Mouse (Mus musculus): ENCODE measurements around the gene Cplx2. TPM values are rescaled to one million over a fixed set of nuclear protein-coding genes. Genes with fewer than 3 reads are reported as not detected.

Cplx2 gene
- polyA plus RNA-seq, 1 experiment from 2014 or later: 3.2 TPM

DNA sequence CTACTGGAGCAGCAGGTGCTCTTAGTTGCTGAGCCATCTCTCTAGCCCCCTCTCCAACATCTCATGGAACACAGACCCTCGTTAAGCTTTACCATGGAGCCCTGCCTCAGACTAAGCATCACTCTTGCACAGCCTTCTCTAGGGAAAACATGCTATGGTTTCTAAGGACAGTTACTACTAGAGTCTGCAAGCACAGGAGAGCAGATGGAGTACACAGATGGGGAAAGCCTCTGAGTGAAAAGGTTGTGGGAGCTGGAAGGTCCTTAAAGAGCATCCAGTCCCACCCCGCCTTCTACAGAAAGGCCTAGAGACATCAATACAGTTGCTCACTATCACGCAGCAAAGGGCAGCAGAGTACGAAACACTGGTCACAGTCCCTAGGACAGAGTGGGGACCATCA, 20.2 kb downstream of the Cplx2 start:
- 93% methylated on average over 4 of the region's 4 CpGs for WGBS

DNA sequence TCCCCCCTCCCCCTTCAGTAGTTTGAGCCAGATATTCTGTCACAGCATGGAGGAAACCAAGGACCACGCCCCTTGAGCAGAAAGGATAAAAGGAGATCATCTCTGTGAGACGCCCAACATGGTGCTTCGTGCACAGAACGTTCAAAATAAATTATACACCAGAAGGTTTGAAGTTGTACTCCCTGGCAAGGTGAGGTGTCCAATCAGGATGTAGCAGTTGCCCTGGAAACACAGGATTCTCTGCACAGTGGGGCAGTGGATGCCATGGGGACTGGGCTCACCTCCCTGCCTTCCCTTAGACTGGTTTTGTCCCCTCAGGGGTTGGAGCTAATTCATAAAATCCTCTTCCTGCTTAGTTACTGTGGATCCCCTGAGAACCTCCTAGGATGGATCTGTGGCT, 25.9 kb downstream of the Cplx2 start:
- H3K27ac ChIP-seq: no peak overlapping the region
- H3K36me3 ChIP-seq: no peaks in the 10 kb centered on the region
- no peak overlapping the region for H3K9ac ChIP-seq
- no peaks in the 10 kb centered on the region for H3K9me3 ChIP-seq
- no peak overlapping the region for H3K4me3 ChIP-seq (replicated peaks)
- H3K4me1 ChIP-seq (replicated peaks): no peaks in the 10 kb centered on the region
- WGBS: 67% methylated on average over 4 of the region's 4 CpGs
- H3K4me2 ChIP-seq (replicated peaks): no peak overlapping the region
- ATAC-seq: no peak
- H3K27me3 ChIP-seq (replicated peaks): no peaks in the 10 kb centered on the region

More for the DNA sequence above, 20.2 kb downstream of the Cplx2 start:
- Histone ChIP-seq H3K4me1 (replicated peaks) (0 out of 2 replicates have a peak, but pooled peaks cover 3% of the 10 kb centered on the region), H3K4me3 (replicated peaks) (no peak overlapping the region), H3K9ac (no peak overlapping the region), H3K27ac (no peak overlapping the region), H3K27me3 (replicated peaks) (no peaks in the 10 kb centered on the region), H3K4me2 (replicated peaks) (no peak overlapping the region), H3K36me3 (no peaks in the 10 kb centered on the region), H3K9me3 (no peaks in the 10 kb centered on the region)
- no peak for ATAC-seq

DNA sequence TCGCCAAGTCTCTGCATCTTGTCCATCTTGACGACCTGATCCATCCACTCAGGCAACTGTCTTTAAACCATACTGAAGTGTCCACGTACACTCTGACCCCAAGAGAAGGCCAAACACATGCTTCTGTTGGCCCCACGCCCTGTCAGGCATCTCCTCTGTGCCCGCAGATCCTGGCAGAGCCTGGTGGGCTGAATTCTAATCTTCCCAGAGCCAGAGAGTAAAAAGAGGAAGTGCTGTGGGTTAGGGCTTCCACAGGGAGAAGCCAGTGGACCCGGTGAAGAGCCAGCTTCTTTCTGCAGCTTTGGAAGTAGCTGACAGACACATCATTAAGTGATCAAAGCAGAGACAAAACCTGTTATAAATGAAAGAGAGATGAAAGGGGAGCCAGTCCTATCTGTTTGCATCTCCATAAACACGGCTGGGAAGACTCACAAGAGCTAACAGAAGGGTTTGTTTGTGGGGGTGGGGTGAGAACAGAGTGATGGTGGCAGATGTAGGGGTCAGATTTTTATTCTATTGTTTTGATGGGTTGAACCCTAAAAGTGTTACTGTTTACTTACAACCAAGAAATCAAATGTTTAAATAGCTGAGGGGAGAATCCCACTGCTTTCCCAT, 29.5 kb downstream of the Cplx2 start:
- H3K36me3 ChIP-seq: no peaks in the 10 kb centered on the region
- H3K4me1 ChIP-seq (replicated peaks): no peaks in the 10 kb centered on the region
- no peak overlapping the region for H3K9ac ChIP-seq
- H3K4me3 ChIP-seq (replicated peaks): no peak overlapping the region
- H3K9me3 ChIP-seq: no peaks in the 10 kb centered on the region
- ATAC-seq: no peak
- H3K27me3 ChIP-seq (replicated peaks): no peaks in the 10 kb centered on the region
- 38% methylated on average over 7 of the region's 7 CpGs for WGBS
- H3K4me2 ChIP-seq (replicated peaks): no peak overlapping the region
- H3K27ac ChIP-seq: no peak overlapping the region

DNA sequence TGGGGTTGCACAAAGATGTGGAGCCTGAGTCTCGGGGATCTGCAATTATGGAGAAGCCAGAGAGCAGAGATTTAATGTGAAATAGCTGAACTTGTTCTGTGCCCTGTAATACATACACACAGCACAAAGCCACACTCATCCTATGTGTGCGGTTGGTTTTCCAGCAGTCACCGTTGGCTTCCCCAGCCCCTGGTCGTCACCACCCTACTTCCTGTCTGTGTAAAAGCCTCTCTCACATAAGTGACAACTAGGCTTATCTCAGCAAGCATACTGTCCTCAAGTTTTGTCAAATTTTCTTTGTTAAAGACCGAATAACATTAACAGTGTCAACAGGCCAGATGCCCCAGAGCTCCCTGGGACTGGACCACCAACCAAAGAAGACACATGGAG, 30.0 kb downstream of the Cplx2 start:
- H3K4me1 ChIP-seq (replicated peaks): no peaks in the 10 kb centered on the region
- H3K4me2 ChIP-seq (replicated peaks): no peak overlapping the region
- no peaks in the 10 kb centered on the region for H3K9me3 ChIP-seq
- H3K27me3 ChIP-seq (replicated peaks): no peaks in the 10 kb centered on the region
- H3K27ac ChIP-seq: no peak overlapping the region
- WGBS: 57% methylated on average over 5 of the region's 5 CpGs
- H3K9ac ChIP-seq: no peak overlapping the region
- no peak for ATAC-seq
- H3K4me3 ChIP-seq (replicated peaks): no peak overlapping the region
- no peaks in the 10 kb centered on the region for H3K36me3 ChIP-seq

DNA sequence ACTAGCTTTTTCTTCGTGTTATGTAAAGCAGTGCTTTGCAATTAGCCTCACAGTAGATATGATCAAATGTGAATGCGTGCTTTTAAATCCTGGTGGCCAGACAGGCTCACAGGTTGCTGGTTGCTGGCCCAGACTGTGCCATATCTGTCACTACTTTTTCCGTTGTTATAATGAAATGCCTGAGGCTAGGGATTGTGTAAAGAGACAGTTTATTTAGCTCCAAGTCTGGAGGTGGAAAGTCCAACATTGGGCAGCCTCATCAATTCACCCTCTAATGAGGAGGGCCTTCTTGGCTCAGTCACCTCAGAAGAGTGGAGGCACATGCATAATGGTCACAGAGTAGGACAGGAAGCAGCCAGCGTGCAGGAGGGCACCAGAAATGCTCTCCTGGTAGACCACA, 31.2 kb downstream of the Cplx2 start:
- H3K4me2 ChIP-seq (replicated peaks): no peak overlapping the region
- no peak overlapping the region for H3K27ac ChIP-seq

DNA sequence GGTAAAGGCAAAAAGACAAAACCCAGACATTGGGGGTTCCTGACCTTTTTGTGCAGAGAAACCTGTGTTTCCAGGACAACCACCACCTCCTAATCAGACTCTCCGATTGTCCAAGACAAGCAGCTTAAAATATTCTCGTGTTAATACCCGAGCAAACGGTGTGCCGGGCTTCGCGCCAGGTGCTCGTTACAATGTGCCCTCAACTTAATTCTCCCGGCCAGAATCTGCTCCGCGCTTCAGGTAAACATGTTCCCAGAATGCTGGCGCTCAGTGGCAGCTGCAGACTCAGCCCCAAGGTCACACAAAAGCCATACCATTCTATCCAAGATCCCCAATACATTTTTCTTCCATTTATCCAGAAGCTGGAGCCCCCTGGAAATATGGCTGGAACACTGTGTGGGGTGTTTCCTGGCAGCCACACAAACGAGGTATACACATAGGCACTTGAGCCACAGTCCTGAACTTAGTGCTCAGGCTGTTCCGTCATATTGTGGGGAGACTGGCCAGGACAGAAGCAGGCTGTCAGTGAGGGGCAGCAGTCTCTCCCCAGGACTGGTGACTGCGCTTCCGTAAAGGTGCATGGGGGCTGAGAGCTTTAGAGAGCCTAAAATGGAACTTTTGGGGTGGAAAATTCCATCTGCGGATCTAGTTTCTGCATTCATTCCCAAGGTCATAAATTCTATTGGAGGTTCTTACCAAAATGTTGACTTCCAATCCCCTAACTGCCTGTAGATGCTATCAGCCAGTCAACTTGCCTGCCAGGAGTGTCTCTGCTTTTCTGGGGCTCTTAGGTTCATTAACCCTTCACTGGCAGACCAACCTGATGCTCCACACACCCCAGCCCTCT, 32.3 kb downstream of the Cplx2 start:
- no peaks in the 10 kb centered on the region for H3K4me1 ChIP-seq (replicated peaks)
- 33% methylated on average over 17 of the region's 17 CpGs for WGBS
- H3K9me3 ChIP-seq: no peaks in the 10 kb centered on the region
- no peak overlapping the region for H3K9ac ChIP-seq
- H3K36me3 ChIP-seq: no peaks in the 10 kb centered on the region
- no peak overlapping the region for H3K27ac ChIP-seq
- H3K27me3 ChIP-seq (replicated peaks): no peaks in the 10 kb centered on the region
- no peak overlapping the region for H3K4me3 ChIP-seq (replicated peaks)
- H3K4me2 ChIP-seq (replicated peaks): no peak overlapping the region
- ATAC-seq: no peak

More for the DNA sequence above, 31.2 kb downstream of the Cplx2 start:
- no peak for ATAC-seq
- H3K36me3 ChIP-seq: no peaks in the 10 kb centered on the region
- H3K4me1 ChIP-seq (replicated peaks): no peaks in the 10 kb centered on the region
- WGBS: 70% methylated on average over 4 of the region's 4 CpGs
- no peak overlapping the region for H3K4me3 ChIP-seq (replicated peaks)
- H3K9ac ChIP-seq: no peak overlapping the region
- H3K9me3 ChIP-seq: no peaks in the 10 kb centered on the region
- H3K27me3 ChIP-seq (replicated peaks): no peaks in the 10 kb centered on the region

DNA sequence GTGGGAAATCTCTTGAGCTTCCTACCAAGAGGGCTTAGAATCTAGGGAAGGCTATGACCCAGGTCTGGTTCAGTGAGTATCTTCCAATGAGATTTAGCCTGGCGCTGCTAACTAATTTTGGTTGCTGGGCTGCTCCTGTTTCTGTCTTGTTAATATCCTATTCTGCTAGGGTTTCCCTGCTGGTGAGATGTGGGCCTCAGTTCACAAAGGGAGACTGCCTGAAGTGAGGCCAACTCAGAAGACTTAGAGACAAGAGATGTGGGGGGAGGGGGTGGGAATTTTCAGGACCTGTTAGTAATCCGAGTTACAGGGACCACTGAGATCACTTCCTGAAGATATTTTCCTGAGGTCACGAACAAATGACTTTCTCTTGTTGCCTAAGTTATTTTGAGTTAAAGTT, 33.1 kb downstream of the Cplx2 start:
- ATAC-seq: no peak
- Histone ChIP-seq H3K27me3 (replicated peaks) (no peaks in the 10 kb centered on the region), H3K9me3 (no peaks in the 10 kb centered on the region), H3K4me2 (replicated peaks) (no peak overlapping the region), H3K9ac (no peak overlapping the region), H3K4me3 (replicated peaks) (no peak overlapping the region), H3K4me1 (replicated peaks) (no peaks in the 10 kb centered on the region), H3K27ac (no peak overlapping the region), H3K36me3 (no peaks in the 10 kb centered on the region)
- 74% methylated on average over 3 of the region's 3 CpGs for WGBS

DNA sequence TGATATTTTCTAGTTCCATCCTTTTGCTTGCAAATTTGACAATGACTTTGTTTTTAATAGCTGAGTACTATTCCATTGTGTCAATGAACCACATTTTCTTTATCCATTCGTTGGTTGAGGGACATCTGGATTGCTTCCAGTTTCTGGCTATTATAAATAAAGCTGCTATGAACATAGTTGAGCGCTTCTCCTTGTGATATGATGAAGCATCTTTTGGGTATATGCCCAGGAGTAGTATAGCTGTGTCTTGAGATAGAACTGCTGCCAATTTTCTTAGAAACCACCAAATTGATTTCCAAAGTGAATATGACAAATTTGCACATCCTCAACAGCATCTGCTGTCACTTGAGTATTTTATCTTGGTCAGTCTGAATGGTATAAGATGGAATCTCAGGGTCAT, 34.7 kb downstream of the Cplx2 start:
- H3K9ac ChIP-seq: no peak overlapping the region
- no peaks in the 10 kb centered on the region for H3K9me3 ChIP-seq
- H3K27ac ChIP-seq: no peak overlapping the region
- H3K4me1 ChIP-seq (replicated peaks): no peaks in the 10 kb centered on the region
- no peak for ATAC-seq
- H3K27me3 ChIP-seq (replicated peaks): no peaks in the 10 kb centered on the region
- WGBS: 61% methylated on average over 2 of the region's 2 CpGs
- H3K4me3 ChIP-seq (replicated peaks): no peak overlapping the region
- no peaks in the 10 kb centered on the region for H3K36me3 ChIP-seq
- no peak overlapping the region for H3K4me2 ChIP-seq (replicated peaks)

DNA sequence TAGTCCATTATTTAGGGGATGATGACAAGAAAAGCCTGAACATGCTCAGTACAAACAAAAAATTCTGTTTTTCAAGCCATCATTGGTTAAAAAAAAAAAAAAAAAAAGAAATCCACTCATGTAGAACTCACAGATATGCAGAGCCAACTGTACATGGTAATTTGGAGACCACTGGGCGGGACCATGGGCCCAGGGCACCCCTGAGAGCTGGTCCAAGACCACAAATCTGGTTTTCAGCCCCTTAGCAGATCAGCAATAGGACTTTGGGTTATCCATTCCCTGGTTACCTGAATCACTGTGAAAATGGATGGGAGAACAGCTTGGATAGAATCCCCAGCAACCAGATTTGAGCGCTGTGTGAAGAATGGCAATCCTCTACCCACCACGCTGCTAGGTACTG, 40.5 kb downstream of the Cplx2 start:
- Histone ChIP-seq H3K27ac (no peak overlapping the region), H3K9ac (no peak overlapping the region), H3K4me1 (replicated peaks) (0 out of 2 replicates have a peak, but pooled peaks cover 5% of the 10 kb centered on the region), H3K4me2 (replicated peaks) (no peak overlapping the region), H3K4me3 (replicated peaks) (no peak overlapping the region), H3K36me3 (no peaks in the 10 kb centered on the region), H3K27me3 (replicated peaks) (no peaks in the 10 kb centered on the region), H3K9me3 (no peaks in the 10 kb centered on the region)
- 83% methylated on average over 3 of the region's 3 CpGs for WGBS
- ATAC-seq: no peak

DNA sequence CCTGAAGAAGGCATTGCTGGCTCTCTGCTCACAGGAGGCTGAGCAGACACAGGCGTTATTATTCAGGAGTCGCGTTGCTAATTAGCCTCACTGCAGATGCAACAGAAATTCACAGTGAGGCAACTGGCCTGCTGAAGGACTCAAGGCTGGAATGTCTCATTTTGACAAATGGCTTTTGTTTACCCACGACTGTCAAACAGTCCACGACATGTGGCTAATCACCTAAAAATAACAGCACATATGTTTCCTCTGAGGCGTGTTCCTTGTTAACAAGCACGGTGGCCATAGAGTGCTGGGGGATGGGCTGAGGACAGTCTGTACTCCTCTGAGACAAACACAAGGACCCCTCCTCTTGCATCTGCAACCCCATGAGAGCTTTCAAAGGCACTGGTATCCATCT, 41.1 kb downstream of the Cplx2 start:
- Histone ChIP-seq H3K27ac (no peak overlapping the region), H3K36me3 (no peaks in the 10 kb centered on the region), H3K4me3 (replicated peaks) (no peak overlapping the region), H3K4me1 (replicated peaks) (0 out of 2 replicates have a peak, but pooled peaks cover 5% of the 10 kb centered on the region), H3K4me2 (replicated peaks) (no peak overlapping the region), H3K27me3 (replicated peaks) (no peaks in the 10 kb centered on the region), H3K9me3 (no peaks in the 10 kb centered on the region), H3K9ac (no peak overlapping the region)
- ATAC-seq: peak; percentile 31; the same call in 1 of the 2 replicates
- 19% methylated on average over 7 of the region's 7 CpGs for WGBS

DNA sequence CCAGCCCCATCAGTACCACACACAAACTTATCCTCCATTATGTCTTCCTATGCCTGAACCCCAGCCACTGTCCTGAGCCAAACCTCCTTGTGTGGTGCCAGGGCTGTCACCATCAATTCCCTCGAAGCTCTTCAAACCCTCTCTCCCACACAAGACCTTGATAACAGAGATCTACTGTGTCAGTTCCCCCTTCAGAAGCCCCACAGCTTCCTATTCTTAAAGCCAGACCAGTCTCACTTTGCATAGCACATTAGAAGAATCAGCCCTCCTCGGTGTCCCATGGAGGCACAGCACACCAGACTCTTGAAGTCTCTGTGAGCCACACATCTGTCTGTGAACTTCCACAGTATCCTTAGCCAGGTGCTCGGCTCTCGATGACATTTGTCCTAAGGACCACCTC, 41.6 kb downstream of the Cplx2 start:
- ATAC-seq: no peak

DNA sequence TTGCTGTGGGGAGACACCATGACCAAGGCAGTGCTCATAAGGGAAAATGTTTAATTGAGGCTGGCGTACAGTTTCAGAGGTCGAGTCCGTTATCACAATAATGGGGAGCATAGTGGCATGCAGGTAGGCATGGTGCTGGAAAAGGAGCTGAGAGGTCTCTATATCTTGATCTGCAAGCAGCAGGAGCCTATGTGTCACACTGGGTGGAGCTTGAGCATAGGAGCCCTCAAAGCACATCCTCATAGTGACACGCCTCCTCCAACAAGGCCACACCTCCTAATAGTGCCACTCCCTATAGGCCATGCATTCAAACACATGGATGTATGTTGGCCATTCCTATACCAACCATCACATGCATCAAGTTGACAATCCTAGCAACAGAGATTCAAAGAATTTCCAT, 43.9 kb downstream of the Cplx2 start:
- no peak overlapping the region for H3K4me2 ChIP-seq (replicated peaks)
- 94% methylated on average over 4 of the region's 4 CpGs for WGBS
- H3K36me3 ChIP-seq: no peaks in the 10 kb centered on the region
- no peaks in the 10 kb centered on the region for H3K9me3 ChIP-seq
- no peak overlapping the region for H3K27ac ChIP-seq
- no peak overlapping the region for H3K9ac ChIP-seq
- no peak overlapping the region for H3K4me3 ChIP-seq (replicated peaks)
- no peaks in the 10 kb centered on the region for H3K27me3 ChIP-seq (replicated peaks)
- H3K4me1 ChIP-seq (replicated peaks): 0 out of 2 replicates have a peak, but pooled peaks cover 5% of the 10 kb centered on the region
- peak; percentile 62; the same call in 1 of the 2 replicates for ATAC-seq

More for the DNA sequence above, 41.6 kb downstream of the Cplx2 start:
- Histone ChIP-seq H3K9ac (no peak overlapping the region), H3K4me1 (replicated peaks) (0 out of 2 replicates have a peak, but pooled peaks cover 5% of the 10 kb centered on the region), H3K36me3 (no peaks in the 10 kb centered on the region), H3K9me3 (no peaks in the 10 kb centered on the region), H3K4me2 (replicated peaks) (no peak overlapping the region), H3K27ac (no peak overlapping the region), H3K4me3 (replicated peaks) (no peak overlapping the region), H3K27me3 (replicated peaks) (no peaks in the 10 kb centered on the region)
- 75% methylated on average over 4 of the region's 4 CpGs for WGBS
